Mouse (Mus musculus) CH12.LX (cell line): Measurements from ENCODE around the gene Ubtf.
A peak's percentile ranks its signal among the peaks of the same experiment; 100 is the strongest.

Experiments used
- CTCF ChIP-seq, 2 experiments: IDR thresholded peaks in 1 of 2; conservative IDR thresholded peaks in 1 of 2; 2 replicates each; pipeline ENCODE4 v1.5.1; 2011 to 2012; ENCODE audit warnings: low read depth in 2 of 2, low read length in 2 of 2, improper control_type of control experiment in 1 of 2, inconsistent platforms in 1 of 2, mild to moderate bottlenecking in 1 of 2, moderate library complexity in 1 of 2
- ELF1 ChIP-seq: IDR thresholded peaks from 2 replicates; pipeline ENCODE4 v1.6.1; 2014; ENCODE audit warnings: low read depth, mild to moderate bottlenecking, inconsistent platforms, low read length, improper control_type of control experiment
- ETS1 ChIP-seq: conservative IDR thresholded peaks from 2 replicates; pipeline ENCODE4 v1.6.1; 2012; ENCODE audit warnings: low read depth, mild to moderate bottlenecking, inconsistent platforms, low read length, improper control_type of control experiment, moderate library complexity
- GABPA ChIP-seq: IDR thresholded peaks from 2 replicates; pipeline ENCODE4 v1.6.1; 2012; ENCODE audit warnings: low read depth, low read length, improper control_type of control experiment, inconsistent platforms; ENCODE audit not compliant: insufficient replicate concordance
- NELFE ChIP-seq: IDR thresholded peaks from 2 replicates; pipeline ENCODE4 v1.6.1; 2011; ENCODE audit warnings: low read depth, low read length, improper control_type of control experiment
- POLR2A ChIP-seq: IDR thresholded peaks from 2 replicates; pipeline ENCODE4 v1.6.1; 2011; ENCODE audit warnings: low read depth, mild to moderate bottlenecking, improper control_type of control experiment, low read length
- USF1 ChIP-seq: IDR thresholded peaks from 2 replicates; pipeline ENCODE4 v1.6.1; 2014; ENCODE audit warnings: low read depth, mild to moderate bottlenecking, inconsistent platforms, low read length, improper control_type of control experiment

GRCm38 (mm10) chr11:102319410-102319792 lies at the start of gene Ubtf:
- TF ChIP-seq ELF1 (no peak; the same call in 1 of the 2 replicates), CTCF (conservative IDR thresholded peaks at IDR 0.05 in 1 of 2, IDR thresholded peaks at IDR 0.05 in 1 of 2; ENCODE audit: low read depth in 2 of 2, low read length in 2 of 2) (0 out of 4 replicates have a peak, but pooled peaks of 1 of the 2 experiments have one; percentile 13), POLR2A (no peak), GABPA (no peak), NELFE (no peak), ETS1 (0 out of 2 replicates have a peak, but pooled peaks have one; percentile 21), USF1 (no peak)
